Mouse (Mus musculus) midbrain, embryonic 13.5 days (tissue): ENCODE measurements around the gene Gal3st1. TPM values are rescaled to one million over a fixed set of nuclear protein-coding genes. Genes with fewer than 3 reads are reported as not detected.
"Not testable (repeated sequence)": the region's sequence is repeated elsewhere in the genome, so short reads cannot be mapped to it uniquely, and the experiment has no call there.

Source experiments
- ATAC-seq: fragments of 200-750 bp; cut with Nextera tagmentation; 2 replicates; pipeline ENCODE4 v1.8.0; 2017; ENCODE audit warnings: mild to moderate bottlenecking, moderate TSS enrichment, moderate library complexity
- H3K27ac ChIP-seq: fragments of 300-500 bp; sonication (generic); 2 replicates; pipeline ENCODE4 v1.5.1; 2015; ENCODE audit warnings: inconsistent platforms, mild to moderate bottlenecking, moderate library complexity
- H3K27me3 ChIP-seq: fragments of 300-500 bp; sonication (generic); 2 replicates; pipeline ENCODE4 v1.6.1; 2015; ENCODE audit warnings: mild to moderate bottlenecking, inconsistent platforms
- H3K36me3 ChIP-seq: fragments of 300-500 bp; sonication (generic); 2 replicates; pipeline ENCODE4 v1.6.1; 2015; ENCODE audit warnings: mild to moderate bottlenecking, inconsistent platforms
- H3K4me1 ChIP-seq: fragments of 300-500 bp; sonication (generic); replicated peaks from 2 replicates; pipeline ENCODE4 v1.6.1; 2015; ENCODE audit warnings: inconsistent platforms
- H3K4me2 ChIP-seq: fragments of 300-500 bp; sonication (generic); replicated peaks from 2 replicates; pipeline ENCODE4 v1.6.1; 2015; ENCODE audit warnings: moderate library complexity, mild to moderate bottlenecking, inconsistent platforms
- H3K4me3 ChIP-seq: fragments of 300-500 bp; sonication (generic); replicated peaks from 2 replicates; pipeline ENCODE4 v1.5.1; 2015; ENCODE audit warnings: mild to moderate bottlenecking, inconsistent platforms
- H3K9ac ChIP-seq: fragments of 300-500 bp; sonication (generic); replicated peaks from 2 replicates; pipeline ENCODE4 v1.6.1; 2015; ENCODE audit warnings: mild to moderate bottlenecking, inconsistent platforms
- H3K9me3 ChIP-seq: fragments of 300-500 bp; sonication (generic); 2 replicates; pipeline ENCODE4 v1.6.1; 2016; ENCODE audit warnings: mild to moderate bottlenecking, inconsistent platforms
- WGBS: fragments of 180-500 bp; shearing (Covaris S2); methylation state at CpG from one replicate; pipeline ENCODE4 v1.1.7; 2015; 5-methylcytosine and 5-hydroxymethylcytosine counted together
- polyA plus RNA-seq: library from polyadenylated mRNA; unstranded; fragments of >200 nt; fragmentation: Nextera tagmentation; extraction: Ambion mirVana; gene quantifications from 2 replicates; pipeline ENCODE4 v1.2.1, GENCODE M21; 2015

Gal3st1 gene
- polyA plus RNA-seq = 1.4 and 1.5 TPM in 2 replicates

GRCm38 (mm10) chr11:3983291-3983862 lies at the start of gene Gal3st1:
Gene Gal3st1, plus strand, starts transcription at chr11:3983636.
- peak within 1 kb of the TSS; percentile 66 for H3K9ac ChIP-seq
- H3K27me3 ChIP-seq = peaks cover 29% of the 10 kb centered on the region
- peak within 1 kb of the TSS; percentile 41 for H3K4me3 ChIP-seq
- peaks cover 12% of the 10 kb centered on the region for H3K4me1 ChIP-seq
- H3K9me3 ChIP-seq = no peaks in the 10 kb centered on the region
- under 1% methylated on average over 22 of the region's 37 CpGs for WGBS
- peak; percentile 71 for ATAC-seq
- peak within 1 kb of the TSS; percentile 63 for H3K4me2 ChIP-seq
- no peak within 1 kb of the TSS for H3K27ac ChIP-seq
- peaks cover 27% of the 10 kb centered on the region for H3K36me3 ChIP-seq

- Histone ChIP-seq H3K27me3 (no peaks in the 10 kb centered on the region), H3K4me3 (no peak overlapping the region), H3K36me3 (no peaks in the 10 kb centered on the region), H3K27ac (no peak overlapping the region), H3K4me1 (peaks cover 13% of the 10 kb centered on the region), H3K9me3 (no peaks in the 10 kb centered on the region), H3K4me2 (no peak overlapping the region), H3K9ac (no peak overlapping the region)
- ATAC-seq = no peak
- WGBS = 84% methylated on average over 9 of the region's 9 CpGs
Observed at GRCm38 (mm10) chr11:3933756-3934285, 49.6 kb upstream of the Gal3st1 start.

GRCm38 (mm10) chr11:3935135-3935534 lies 48.3 kb upstream of the Gal3st1 start:
- no peak overlapping the region for H3K4me3 ChIP-seq
- peaks cover 13% of the 10 kb centered on the region for H3K4me1 ChIP-seq
- no peak for ATAC-seq
- H3K9ac ChIP-seq = no peak overlapping the region
- H3K36me3 ChIP-seq = no peaks in the 10 kb centered on the region
- H3K27ac ChIP-seq = no peak overlapping the region
- 73% methylated on average over 4 of the region's 4 CpGs for WGBS
- H3K9me3 ChIP-seq = no peaks in the 10 kb centered on the region
- no peaks in the 10 kb centered on the region for H3K27me3 ChIP-seq
- no peak overlapping the region for H3K4me2 ChIP-seq

- Histone ChIP-seq H3K27ac (no peak overlapping the region), H3K36me3 (no peaks in the 10 kb centered on the region), H3K27me3 (no peaks in the 10 kb centered on the region), H3K4me3 (no peak overlapping the region), H3K4me2 (no peak overlapping the region), H3K9me3 (no peaks in the 10 kb centered on the region), H3K9ac (no peak overlapping the region), H3K4me1 (peaks cover 7% of the 10 kb centered on the region)
- no peak for ATAC-seq
- WGBS = 92% methylated on average over 3 of the region's 3 CpGs
Observed at GRCm38 (mm10) chr11:3936318-3936717, 47.1 kb upstream of the Gal3st1 start.

- Histone ChIP-seq H3K4me1 (no peaks in the 10 kb centered on the region), H3K9ac (no peak overlapping the region), H3K4me3 (no peak overlapping the region), H3K36me3 (no peaks in the 10 kb centered on the region), H3K27ac (no peak overlapping the region), H3K4me2 (no peak overlapping the region), H3K9me3 (no peaks in the 10 kb centered on the region), H3K27me3 (no peaks in the 10 kb centered on the region)
- ATAC-seq = no peak
- 84% methylated on average over 13 of the region's 13 CpGs for WGBS
Observed at GRCm38 (mm10) chr11:3937321-3937874, 46.0 kb upstream of the Gal3st1 start.

GRCm38 (mm10) chr11:3941371-3941770 lies 42.1 kb upstream of the Gal3st1 start:
- WGBS = 89% methylated on average over 7 of the region's 7 CpGs
- ATAC-seq = no peak
- no peak overlapping the region for H3K27ac ChIP-seq
- no peaks in the 10 kb centered on the region for H3K9me3 ChIP-seq
- 0 out of 2 replicates have a peak, but pooled peaks cover 5% of the 10 kb centered on the region for H3K27me3 ChIP-seq
- H3K4me2 ChIP-seq = no peak overlapping the region
- H3K36me3 ChIP-seq = no peaks in the 10 kb centered on the region
- H3K4me3 ChIP-seq = no peak overlapping the region
- H3K9ac ChIP-seq = no peak overlapping the region
- H3K4me1 ChIP-seq = no peaks in the 10 kb centered on the region

GRCm38 (mm10) chr11:3946386-3946785 lies 37.0 kb upstream of the Gal3st1 start:
- no peak overlapping the region for H3K4me3 ChIP-seq
- H3K27ac ChIP-seq = no peak overlapping the region
- H3K4me2 ChIP-seq = no peak overlapping the region
- H3K4me1 ChIP-seq = no peaks in the 10 kb centered on the region
- H3K9me3 ChIP-seq = no peaks in the 10 kb centered on the region
- H3K36me3 ChIP-seq = no peaks in the 10 kb centered on the region
- WGBS = 9% methylated on average over 1 of the region's 1 CpGs
- H3K27me3 ChIP-seq = 0 out of 2 replicates have a peak, but pooled peaks cover 5% of the 10 kb centered on the region
- ATAC-seq = no peak
- no peak overlapping the region for H3K9ac ChIP-seq

- not testable (repeated sequence) for H3K4me2 ChIP-seq, H3K4me3 ChIP-seq, H3K9ac ChIP-seq, H3K4me1 ChIP-seq, H3K27ac ChIP-seq, H3K27me3 ChIP-seq, H3K36me3 ChIP-seq, ATAC-seq, H3K9me3 ChIP-seq
- 73% methylated on average over 5 of the region's 5 CpGs for WGBS
Observed at GRCm38 (mm10) chr11:3954876-3955275, 28.6 kb upstream of the Gal3st1 start.

- not testable (repeated sequence) for H3K4me1 ChIP-seq, H3K9me3 ChIP-seq, H3K9ac ChIP-seq, ATAC-seq, H3K4me2 ChIP-seq, H3K27me3 ChIP-seq, H3K4me3 ChIP-seq, H3K27ac ChIP-seq, H3K36me3 ChIP-seq
- 74% methylated on average over 4 of the region's 4 CpGs for WGBS
Observed at GRCm38 (mm10) chr11:3955371-3955770, 28.1 kb upstream of the Gal3st1 start.

GRCm38 (mm10) chr11:3960901-3961300 lies 22.5 kb upstream of the Gal3st1 start:
- 48% methylated on average over 2 of the region's 2 CpGs for WGBS
- peaks cover 17% of the 10 kb centered on the region for H3K4me1 ChIP-seq

GRCm38 (mm10) chr11:3961761-3962160 lies 21.7 kb upstream of the Gal3st1 start:
- WGBS = 71% methylated on average over 3 of the region's 3 CpGs
- H3K9ac ChIP-seq = no peak overlapping the region
- H3K4me1 ChIP-seq = peaks cover 22% of the 10 kb centered on the region
- no peak for ATAC-seq
- no peak overlapping the region for H3K27ac ChIP-seq
- H3K4me2 ChIP-seq = no peak overlapping the region
- no peak overlapping the region for H3K4me3 ChIP-seq
- H3K36me3 ChIP-seq = no peaks in the 10 kb centered on the region
- H3K9me3 ChIP-seq = no peaks in the 10 kb centered on the region
- no peaks in the 10 kb centered on the region for H3K27me3 ChIP-seq

More at GRCm38 (mm10) chr11:3960901-3961300, 22.5 kb upstream of the Gal3st1 start:
- ATAC-seq = no peak
- H3K27me3 ChIP-seq = no peaks in the 10 kb centered on the region
- H3K4me3 ChIP-seq = no peak overlapping the region
- H3K9me3 ChIP-seq = no peaks in the 10 kb centered on the region
- H3K9ac ChIP-seq = no peak overlapping the region
- no peak overlapping the region for H3K4me2 ChIP-seq
- H3K27ac ChIP-seq = no peak overlapping the region
- no peaks in the 10 kb centered on the region for H3K36me3 ChIP-seq

GRCm38 (mm10) chr11:3963155-3963554 lies 20.3 kb upstream of the Gal3st1 start:
- H3K4me2 ChIP-seq = peak overlapping the region; percentile 91
- H3K36me3 ChIP-seq = peaks cover 5% of the 10 kb centered on the region
- 77% methylated on average over 10 of the region's 10 CpGs for WGBS
- no peak overlapping the region for H3K9ac ChIP-seq
- no peaks in the 10 kb centered on the region for H3K27me3 ChIP-seq
- peak; percentile 56; the same call in 1 of the 2 replicates for ATAC-seq
- H3K4me3 ChIP-seq = peak overlapping the region; percentile 94
- peaks cover 22% of the 10 kb centered on the region for H3K4me1 ChIP-seq
- H3K27ac ChIP-seq = peak overlapping the region; percentile 56; the same call in 1 of the 2 replicates
- no peaks in the 10 kb centered on the region for H3K9me3 ChIP-seq
